Mouse (Mus musculus) midbrain, embryonic 16.5 days (tissue): ENCODE results near the gene Bicra. TPM values are rescaled to one million over a fixed set of nuclear protein-coding genes. Genes with fewer than 3 reads are reported as not detected.

Experiments used
- ATAC-seq: fragments of 200-750 bp; cut with Nextera tagmentation; 2 replicates; pipeline ENCODE4 v1.8.0; 2017; ENCODE audit warnings: moderate TSS enrichment
- H3K27ac ChIP-seq: fragments of 300-500 bp; sonication (generic); 2 replicates; pipeline ENCODE4 v1.5.1; 2014; ENCODE audit warnings: mild to moderate bottlenecking, low read length, mixed read lengths
- H3K27me3 ChIP-seq: fragments of 300-500 bp; sonication (generic); 2 replicates; pipeline ENCODE4 v1.6.1; 2014; ENCODE audit warnings: low read depth, low read length, mixed read lengths; ENCODE audit not compliant: control insufficient read depth, insufficient read depth
- H3K36me3 ChIP-seq: fragments of 300-500 bp; sonication (generic); 2 replicates; pipeline ENCODE4 v1.6.1; 2014; ENCODE audit warnings: mild to moderate bottlenecking, low read length, moderate library complexity, mixed read lengths; ENCODE audit not compliant: control insufficient read depth, insufficient read depth
- H3K4me1 ChIP-seq: fragments of 300-500 bp; sonication (generic); 2 replicates; pipeline ENCODE4 v1.6.1; 2014; ENCODE audit warnings: mild to moderate bottlenecking, low read length, mixed read lengths; ENCODE audit not compliant: control insufficient read depth, insufficient read depth
- H3K4me2 ChIP-seq: fragments of 300-500 bp; sonication (generic); 2 replicates; pipeline ENCODE4 v1.6.1; 2014; ENCODE audit warnings: mild to moderate bottlenecking, low read length, mixed read lengths
- H3K4me3 ChIP-seq: fragments of 300-500 bp; sonication (generic); 2 replicates; pipeline ENCODE4 v1.5.1; 2014; ENCODE audit warnings: low read depth, mild to moderate bottlenecking, low read length, moderate library complexity, mixed read lengths
- H3K9ac ChIP-seq: fragments of 300-500 bp; sonication (generic); 2 replicates; pipeline ENCODE4 v1.6.1; 2014; ENCODE audit warnings: low read depth, low read length, mixed read lengths
- H3K9me3 ChIP-seq: fragments of 300-500 bp; sonication (generic); replicated peaks from 2 replicates; pipeline ENCODE4 v1.6.1; 2014; ENCODE audit warnings: mild to moderate bottlenecking, low read length, mixed read lengths; ENCODE audit not compliant: control insufficient read depth, poor library complexity, severe bottlenecking
- WGBS: fragments of 180-500 bp; shearing (Covaris S2); extraction: QIAGEN DNeasy Blood & Tissue Kit; methylation state at CpG from one replicate; pipeline ENCODE4 v1.1.7; 2014; 5-methylcytosine and 5-hydroxymethylcytosine counted together
- polyA plus RNA-seq: library from polyadenylated mRNA; unstranded; fragments of >200 nt; fragmentation: Nextera tagmentation; extraction: Ambion mirVana; gene quantifications from 2 replicates; pipeline ENCODE4 v1.2.1, GENCODE M21; 2015

Gene Bicra
- polyA plus RNA-seq, 1 experiment from 2014 or later, result 5.9 TPM

DNA sequence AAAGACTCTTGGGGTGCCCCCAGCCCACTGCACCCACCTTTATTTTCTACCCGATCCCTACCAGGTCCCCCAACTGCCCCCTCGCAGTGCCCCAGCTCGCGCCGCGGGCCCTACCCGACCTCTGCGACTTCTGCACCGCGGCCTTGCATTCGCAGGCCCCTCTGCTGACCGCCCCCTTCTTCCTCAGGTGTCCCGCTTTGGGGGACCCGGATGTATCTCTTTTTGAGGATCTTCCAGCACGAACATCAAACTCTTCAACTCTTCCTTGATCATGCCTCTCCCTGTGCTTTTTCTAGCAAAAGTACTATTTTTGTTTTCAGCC is 14.3 kb upstream of the Bicra start:
- Histone ChIP-seq H3K4me2 (peak overlapping the region; percentile 39; the same call in 1 of the 2 replicates), H3K36me3 (no peaks in the 10 kb centered on the region), H3K27me3 (peaks cover 15% of the 10 kb centered on the region), H3K9ac (no peak overlapping the region), H3K4me1 (no peaks in the 10 kb centered on the region), H3K4me3 (no peak overlapping the region), H3K27ac (no peak overlapping the region), H3K9me3 (no peaks in the 10 kb centered on the region)
- 77% methylated on average over 15 of the region's 15 CpGs for WGBS
- ATAC-seq, result peak; percentile 45; the same call in 1 of the 2 replicates

DNA sequence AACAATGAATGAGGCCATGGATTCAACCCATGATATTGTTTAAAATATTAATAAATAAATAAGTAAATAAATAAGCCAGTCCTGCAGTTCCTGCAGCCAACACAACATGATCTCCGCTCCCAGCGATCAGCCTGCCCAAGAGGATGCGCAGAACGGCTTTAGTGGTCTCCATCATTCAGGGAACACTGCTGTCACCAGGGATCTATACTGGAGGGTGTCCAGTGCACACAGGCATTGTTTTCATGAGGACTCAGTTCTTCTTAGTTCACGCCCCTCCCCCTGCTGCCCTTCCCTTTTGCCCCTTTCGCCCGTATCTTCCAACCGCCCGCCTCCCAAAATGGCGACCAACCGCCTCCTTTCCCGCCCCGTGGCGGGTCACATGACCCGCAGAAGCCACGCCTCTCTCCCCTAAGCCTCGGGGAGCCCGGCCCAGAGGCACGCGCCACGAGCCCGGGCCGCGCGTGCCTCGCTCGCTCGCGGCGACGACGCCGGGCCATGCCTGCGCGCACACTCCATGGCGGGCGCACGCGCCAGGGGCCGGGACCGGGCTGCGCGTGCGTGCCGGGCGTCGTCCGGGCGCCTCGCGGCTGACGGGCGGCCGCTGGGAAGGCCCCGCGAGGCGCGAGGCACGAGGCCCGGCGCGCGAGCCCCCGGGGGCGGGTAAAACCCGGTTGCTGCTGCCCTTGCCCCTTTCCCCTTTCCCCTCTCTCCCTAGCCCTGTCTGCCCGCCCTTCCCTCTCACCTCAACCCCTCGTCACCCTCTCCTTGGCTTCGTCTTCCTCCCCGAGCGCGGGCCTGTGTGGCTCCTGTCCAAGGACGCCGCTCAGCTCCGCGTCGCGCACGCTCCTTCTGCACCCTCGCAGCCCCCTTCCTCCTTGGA is 13.7 kb upstream of the Bicra start, which contains the start of gene Zfp541:
TSS of gene Zfp541 (plus strand) at position 596 of the 880 bp plus-strand sequence.
- Histone ChIP-seq H3K27ac (no peak within 1 kb of the TSS), H3K36me3 (no peaks in the 10 kb centered on the region), H3K9me3 (no peaks in the 10 kb centered on the region), H3K4me2 (peak within 1 kb of the TSS; percentile 39), H3K4me1 (no peaks in the 10 kb centered on the region), H3K4me3 (peak within 1 kb of the TSS; percentile 24; the same call in 1 of the 2 replicates), H3K9ac (no peak within 1 kb of the TSS), H3K27me3 (peaks cover 15% of the 10 kb centered on the region)
- peak; percentile 66; the same call in 1 of the 2 replicates for ATAC-seq
- 47% methylated on average over 54 of the region's 80 CpGs for WGBS

DNA sequence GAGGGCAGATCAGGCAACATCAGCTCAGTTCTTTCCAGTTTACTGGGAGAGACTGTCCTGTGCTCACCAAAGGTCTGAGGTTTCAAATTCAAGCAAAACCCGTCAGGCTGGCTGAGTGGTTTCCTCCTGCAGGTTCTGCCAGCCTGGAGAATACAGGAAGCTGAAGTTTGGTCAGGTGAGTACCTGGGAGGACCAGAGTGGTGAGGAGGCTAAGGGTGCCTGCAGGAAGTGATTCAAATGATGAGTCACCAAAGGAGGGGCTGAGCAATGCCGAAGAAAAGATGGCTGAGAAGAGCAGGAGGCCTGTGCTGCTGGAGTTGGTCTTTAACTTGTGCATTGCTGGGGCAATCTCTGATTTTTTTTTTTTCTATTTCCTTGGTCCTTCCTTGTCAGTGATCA is 9.4 kb upstream of the Bicra start:
- H3K27ac ChIP-seq, result no peak overlapping the region
- H3K4me1 ChIP-seq, result peaks cover 1% of the 10 kb centered on the region; the same call in 1 of the 2 replicates
- peaks cover 14% of the 10 kb centered on the region; the same call in 1 of the 2 replicates for H3K27me3 ChIP-seq
- H3K9ac ChIP-seq, result no peak overlapping the region
- ATAC-seq, result no peak
- no peaks in the 10 kb centered on the region for H3K36me3 ChIP-seq
- 75% methylated on average over 2 of the region's 2 CpGs for WGBS
- H3K9me3 ChIP-seq, result no peaks in the 10 kb centered on the region
- no peak overlapping the region for H3K4me2 ChIP-seq
- H3K4me3 ChIP-seq, result no peak overlapping the region

DNA sequence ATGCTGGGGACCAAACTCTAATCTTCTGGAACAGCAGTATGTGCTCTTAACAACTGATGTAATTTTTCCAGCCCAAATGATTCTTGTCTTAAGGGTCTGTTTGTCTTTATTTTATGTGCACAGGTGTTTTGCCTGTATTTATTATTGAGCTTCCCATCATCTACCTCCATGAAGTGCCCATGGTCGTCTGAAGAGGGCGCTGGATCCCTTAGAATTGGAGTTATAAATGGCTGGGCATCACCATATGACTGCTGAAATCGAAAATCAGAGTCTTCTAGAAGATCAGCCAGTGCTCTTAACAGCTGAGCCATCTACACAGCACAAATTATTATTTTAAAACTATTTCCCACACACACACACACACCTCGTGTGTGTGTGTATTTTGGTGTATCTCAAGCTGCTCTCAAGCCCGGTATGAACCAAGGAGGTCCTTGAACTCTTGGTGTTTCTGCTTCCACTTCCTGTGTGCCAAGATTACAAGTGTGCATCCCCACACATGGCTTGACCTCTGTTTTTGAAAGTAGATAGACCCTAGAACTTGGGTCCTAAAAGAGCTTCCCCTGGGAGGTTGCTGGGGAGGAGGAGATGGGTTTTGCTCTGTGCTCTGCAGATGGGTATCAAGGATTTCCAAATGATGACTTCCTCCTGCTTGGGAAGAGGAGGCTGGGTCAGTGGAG is 8.9 kb upstream of the Bicra start:
- Histone ChIP-seq H3K9me3 (no peaks in the 10 kb centered on the region), H3K27me3 (peaks cover 9% of the 10 kb centered on the region; the same call in 1 of the 2 replicates), H3K27ac (no peak overlapping the region), H3K9ac (no peak overlapping the region), H3K4me1 (peaks cover 4% of the 10 kb centered on the region; the same call in 1 of the 2 replicates), H3K4me2 (no peak overlapping the region), H3K4me3 (no peak overlapping the region), H3K36me3 (no peaks in the 10 kb centered on the region)
- 25% methylated on average over 5 of the region's 5 CpGs for WGBS
- no peak for ATAC-seq

DNA sequence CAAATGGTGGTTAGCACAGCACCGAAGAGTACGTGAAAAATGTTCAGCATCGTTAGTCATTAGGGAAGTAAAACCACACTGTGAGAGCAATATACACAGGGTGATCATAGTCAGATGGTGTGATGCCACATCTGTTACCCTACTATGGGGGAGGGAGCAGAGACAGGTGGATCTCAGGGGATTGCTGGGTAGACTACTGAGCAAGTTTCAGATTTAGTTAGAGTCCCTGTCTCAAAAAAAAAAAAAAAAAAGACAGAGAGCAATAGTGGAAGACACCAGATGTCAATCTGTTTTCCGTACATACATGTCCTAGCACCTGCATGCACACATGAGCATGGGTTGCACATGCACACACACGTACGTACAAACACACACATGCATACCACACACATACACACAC is 7.9 kb upstream of the Bicra start:
- Histone ChIP-seq H3K9ac (no peak overlapping the region), H3K9me3 (no peaks in the 10 kb centered on the region), H3K36me3 (no peaks in the 10 kb centered on the region), H3K27me3 (0 out of 2 replicates have a peak, but pooled peaks cover 3% of the 10 kb centered on the region), H3K27ac (no peak overlapping the region), H3K4me2 (no peak overlapping the region), H3K4me1 (peaks cover 4% of the 10 kb centered on the region; the same call in 1 of the 2 replicates), H3K4me3 (no peak overlapping the region)
- ATAC-seq, result no peak
- WGBS, result 87% methylated on average over 6 of the region's 6 CpGs

DNA sequence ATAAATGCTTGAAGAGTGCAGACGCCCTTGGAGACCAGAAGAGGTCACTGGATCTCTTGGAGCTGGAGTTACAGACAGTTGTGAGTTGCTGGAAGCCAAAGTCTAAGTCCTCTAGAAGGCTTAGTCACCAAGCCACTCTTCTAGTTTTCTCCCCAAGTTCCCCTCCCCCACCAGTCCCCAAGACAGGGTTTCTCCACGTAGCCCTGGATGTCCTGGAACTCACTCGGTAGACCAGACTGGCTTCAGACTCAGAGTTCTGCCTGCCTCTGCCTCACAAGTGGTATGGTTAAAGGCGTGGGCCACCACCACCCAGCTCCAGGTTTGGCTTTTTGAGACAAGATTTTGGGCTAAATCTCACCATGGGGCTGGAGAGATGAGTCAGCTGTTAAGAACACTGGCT is 7.2 kb upstream of the Bicra start:
- 65% methylated on average over 4 of the region's 4 CpGs for WGBS
- H3K4me1 ChIP-seq, result peaks cover 9% of the 10 kb centered on the region
- no peak overlapping the region for H3K27ac ChIP-seq
- no peaks in the 10 kb centered on the region for H3K36me3 ChIP-seq
- no peak overlapping the region for H3K4me3 ChIP-seq
- no peak overlapping the region for H3K4me2 ChIP-seq
- H3K9me3 ChIP-seq, result no peaks in the 10 kb centered on the region
- H3K9ac ChIP-seq, result no peak overlapping the region
- no peak for ATAC-seq
- H3K27me3 ChIP-seq, result 0 out of 2 replicates have a peak, but pooled peaks cover 3% of the 10 kb centered on the region

DNA sequence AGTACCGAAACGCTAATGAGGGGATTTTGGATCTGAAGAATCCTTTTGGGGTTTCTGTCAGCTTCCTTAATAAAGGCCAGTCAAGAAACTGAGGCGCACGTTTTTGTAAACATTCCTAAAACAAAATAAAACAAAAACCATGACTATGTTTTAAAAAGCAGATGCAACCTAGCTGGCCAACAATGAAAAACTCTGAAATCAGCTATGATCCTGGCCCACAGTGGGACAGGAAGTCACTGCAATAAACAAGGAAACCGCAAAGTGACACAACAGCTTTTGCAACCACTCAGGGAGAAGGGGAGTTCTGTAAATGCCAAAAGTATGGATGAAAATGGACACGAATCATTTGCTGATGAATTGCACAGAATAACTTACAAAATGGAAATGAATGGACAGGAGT is 5.4 kb upstream of the Bicra start:
- ATAC-seq, result no peak
- Histone ChIP-seq H3K9me3 (no peaks in the 10 kb centered on the region), H3K27me3 (0 out of 2 replicates have a peak, but pooled peaks cover under 1% of the 10 kb centered on the region), H3K9ac (no peak overlapping the region), H3K4me3 (peak overlapping the region; percentile 46), H3K4me1 (peaks cover 19% of the 10 kb centered on the region), H3K36me3 (no peaks in the 10 kb centered on the region), H3K27ac (no peak overlapping the region), H3K4me2 (peak overlapping the region; percentile 68)
- WGBS, result 15% methylated on average over 6 of the region's 6 CpGs

DNA sequence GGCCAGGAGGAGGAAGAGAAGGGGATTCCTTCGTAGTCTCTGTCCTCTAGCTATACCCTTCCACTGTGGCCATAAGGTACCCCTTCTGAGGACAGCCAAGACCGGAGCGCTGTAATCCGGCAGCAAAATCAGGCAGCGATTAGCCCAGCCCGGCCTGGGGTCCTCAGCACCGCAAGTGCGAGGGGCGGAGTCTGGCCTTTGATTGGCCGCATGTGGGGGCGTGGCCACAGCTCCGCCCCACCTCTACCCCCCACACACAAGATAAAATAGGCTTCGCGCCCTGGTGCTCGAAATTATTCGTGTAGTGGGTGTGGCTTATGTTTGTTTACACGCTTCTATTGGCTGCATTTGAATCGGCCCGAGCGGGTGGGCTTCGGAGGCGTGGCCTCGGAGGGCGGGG is 5.0 kb upstream of the Bicra start:
- Histone ChIP-seq H3K9ac (peak overlapping the region; percentile 26; the same call in 1 of the 2 replicates), H3K36me3 (no peaks in the 10 kb centered on the region), H3K27ac (peak overlapping the region; percentile 66), H3K4me3 (peak overlapping the region; percentile 46), H3K9me3 (no peaks in the 10 kb centered on the region), H3K4me1 (peaks cover 19% of the 10 kb centered on the region), H3K4me2 (peak overlapping the region; percentile 68), H3K27me3 (no peaks in the 10 kb centered on the region)
- peak; percentile 83 for ATAC-seq
- 0% methylated on average over 24 of the region's 24 CpGs for WGBS
